Mouse (Mus musculus) limb, embryonic 14.5 days (tissue): ENCODE results near the gene Klc4. TPM values are rescaled to one million over a fixed set of nuclear protein-coding genes. Genes with fewer than 3 reads are reported as not detected.

Experiments
- ATAC-seq: fragments of 200-750 bp; cut with Nextera tagmentation; 2 replicates; pipeline ENCODE4 v1.8.0; 2017; ENCODE audit warnings: low read depth, moderate number of reproducible peaks, moderate TSS enrichment; ENCODE audit not compliant: low FRiP score
- DNase-seq: peaks from one replicate; pipeline ENCODE4 v3.0.0-alpha.2; 2015; ENCODE audit warnings: low spot score
- H3K27ac ChIP-seq: fragments of 300-500 bp; sonication (generic); replicated peaks from 2 replicates; pipeline ENCODE4 v1.5.1; 2014; ENCODE audit warnings: low read depth, mild to moderate bottlenecking, low read length, moderate library complexity, mixed read lengths
- H3K27me3 ChIP-seq: fragments of 300-500 bp; sonication (generic); 2 replicates; pipeline ENCODE4 v1.6.1; 2014; ENCODE audit warnings: low read length, mixed read lengths; ENCODE audit not compliant: control insufficient read depth, insufficient read depth
- H3K36me3 ChIP-seq: fragments of 300-500 bp; sonication (generic); 2 replicates; pipeline ENCODE4 v1.6.1; 2014; ENCODE audit warnings: mild to moderate bottlenecking, low read length, moderate library complexity, mixed read lengths; ENCODE audit not compliant: control insufficient read depth, insufficient read depth
- H3K4me1 ChIP-seq: fragments of 300-500 bp; sonication (generic); 2 replicates; pipeline ENCODE4 v1.6.1; 2014; ENCODE audit warnings: antibody characterized with exemption, low read length, mixed read lengths; ENCODE audit not compliant: control insufficient read depth, insufficient read depth
- H3K4me2 ChIP-seq: fragments of 300-500 bp; sonication (generic); replicated peaks from 2 replicates; pipeline ENCODE4 v1.6.1; 2014; ENCODE audit warnings: low read depth, mild to moderate bottlenecking, low read length, moderate library complexity; ENCODE audit not compliant: severe bottlenecking
- H3K4me3 ChIP-seq: fragments of 300-500 bp; sonication (generic); replicated peaks from 2 replicates; pipeline ENCODE4 v1.5.1; 2014; ENCODE audit warnings: low read length
- H3K9ac ChIP-seq: fragments of 300-500 bp; sonication (generic); 2 replicates; pipeline ENCODE4 v1.6.1; 2014; ENCODE audit warnings: mild to moderate bottlenecking, low read depth, low read length, moderate library complexity; ENCODE audit not compliant: severe bottlenecking
- H3K9me3 ChIP-seq: fragments of 300-500 bp; sonication (generic); 2 replicates; pipeline ENCODE4 v1.6.1; 2016; ENCODE audit warnings: low read length; ENCODE audit not compliant: control insufficient read depth
- POLR2A ChIP-seq: fragments of 200-500 bp; IDR thresholded peaks from 2 replicates; pipeline ENCODE4 v1.8.0; 2012; ENCODE audit warnings: inconsistent platforms, mild to moderate bottlenecking, moderate library complexity, borderline replicate concordance; ENCODE audit not compliant: insufficient read depth, insufficient read length; ENCODE audit errors: extremely low read depth
- WGBS: fragments of 180-500 bp; shearing (Covaris S2); extraction: QIAGEN DNeasy Blood & Tissue Kit; methylation state at CpG from one replicate; pipeline ENCODE4 v1.1.7; 2014; 5-methylcytosine and 5-hydroxymethylcytosine counted together
- polyA plus RNA-seq, 2 experiments: library from polyadenylated mRNA; depleted of rRNA in 1 of 2; stranded (reverse) in 1 of 2; unstranded in 1 of 2; fragments of >200 nt; fragmentation: Nextera tagmentation in 1 of 2; extraction: Ambion mirVana in 1 of 2; gene quantifications; 2 replicates each; pipeline versions ENCODE4 v1.2.1 to v1.2.3; 2012 to 2014

Klc4 gene
- polyA plus RNA-seq, 2 experiments, result 19.3 to 20.4 TPM

DNA sequence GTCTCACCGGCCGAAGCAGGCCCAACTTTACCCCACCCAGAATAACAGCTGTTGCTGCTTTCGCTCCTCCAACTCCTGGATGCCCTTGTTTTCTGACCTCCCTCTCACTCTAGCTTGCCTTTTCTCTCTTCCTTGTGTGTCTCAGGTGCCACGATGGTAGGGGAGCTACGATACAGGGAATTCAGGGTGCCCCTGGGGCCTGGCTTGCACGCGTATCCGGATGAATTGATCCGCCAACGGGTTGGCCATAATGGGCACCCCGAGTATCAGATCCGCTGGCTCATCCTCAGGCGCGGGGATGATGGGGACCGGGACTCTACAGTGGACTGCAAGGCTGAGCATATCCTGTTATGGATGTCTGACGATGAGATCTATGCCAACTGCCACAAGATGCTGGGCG, 5.5 kb upstream of the Klc4 start:
- H3K36me3 ChIP-seq, result peaks cover 60% of the 10 kb centered on the region
- no peak for DNase-seq

DNA sequence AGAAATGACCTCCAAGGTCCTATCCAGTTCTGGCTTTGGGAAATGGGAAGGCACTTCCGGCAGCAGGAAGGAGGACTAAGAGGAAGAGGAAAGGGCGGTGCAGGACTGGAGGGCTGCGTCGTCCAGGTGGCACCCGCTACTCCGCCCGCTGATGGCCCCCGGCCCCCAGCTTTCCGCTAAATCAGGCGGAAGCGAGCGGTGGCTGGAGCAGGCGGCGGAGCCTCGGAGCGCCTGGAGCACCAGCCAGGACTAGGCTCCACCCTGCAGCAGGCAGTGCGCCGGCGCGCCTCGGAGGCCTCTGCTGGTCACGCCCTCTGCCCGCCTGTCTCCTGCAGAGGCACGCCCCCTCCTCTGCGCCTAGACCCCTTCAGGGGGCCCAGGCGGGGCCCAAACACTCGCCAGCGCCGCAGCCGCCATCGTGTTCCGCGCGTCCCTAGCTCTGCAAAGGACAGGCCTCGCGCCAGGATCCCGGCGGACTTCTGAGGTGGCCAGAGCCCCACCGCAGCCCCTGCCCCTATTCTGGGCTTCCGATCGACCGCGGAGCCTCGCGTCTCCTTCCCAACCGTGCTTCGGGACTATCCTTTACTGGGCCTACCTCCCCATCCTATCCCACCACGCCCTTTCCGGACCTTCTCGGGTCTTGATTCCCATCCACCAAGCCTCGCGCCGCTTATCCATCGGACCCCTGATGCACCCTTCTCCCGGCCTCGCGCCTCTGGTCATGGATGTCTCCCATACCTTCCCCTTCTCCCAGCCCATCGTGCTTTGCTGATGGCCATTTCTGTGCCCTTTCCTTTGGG, 4.6 kb upstream of the Klc4 start, which contains the start of gene Cul7:
TSS of gene Cul7 (plus strand) at position 106 of the 800 bp plus-strand sequence.
- TF ChIP-seq POLR2A, result peak; percentile 80; the same call in 1 of the 2 replicates
- H3K36me3 ChIP-seq, result peaks cover 52% of the 10 kb centered on the region
- peak; percentile 98 for DNase-seq
- H3K9ac ChIP-seq, result peak within 1 kb of the TSS; percentile 92
- peak within 1 kb of the TSS; percentile 96 for H3K27ac ChIP-seq
- H3K4me3 ChIP-seq, result peak within 1 kb of the TSS; percentile 76
- no peaks in the 10 kb centered on the region for H3K27me3 ChIP-seq
- peak; percentile 92 for ATAC-seq
- H3K9me3 ChIP-seq, result no peaks in the 10 kb centered on the region; the same call in 1 of the 2 replicates
- H3K4me1 ChIP-seq, result peaks cover 25% of the 10 kb centered on the region
- WGBS, result 0% methylated on average over 23 of the region's 58 CpGs
- peak within 1 kb of the TSS; percentile 63 for H3K4me2 ChIP-seq

More for the DNA sequence above, 5.5 kb upstream of the Klc4 start:
- TF ChIP-seq POLR2A, result no peak
- peak overlapping the region; percentile 63 for H3K4me2 ChIP-seq
- peak overlapping the region; percentile 92 for H3K9ac ChIP-seq
- ATAC-seq, result no peak
- H3K4me1 ChIP-seq, result peaks cover 25% of the 10 kb centered on the region
- no peaks in the 10 kb centered on the region for H3K27me3 ChIP-seq
- no peaks in the 10 kb centered on the region; the same call in 1 of the 2 replicates for H3K9me3 ChIP-seq
- H3K4me3 ChIP-seq, result peak overlapping the region; percentile 76
- WGBS, result 74% methylated on average over 17 of the region's 17 CpGs
- H3K27ac ChIP-seq, result peak overlapping the region; percentile 96

DNA sequence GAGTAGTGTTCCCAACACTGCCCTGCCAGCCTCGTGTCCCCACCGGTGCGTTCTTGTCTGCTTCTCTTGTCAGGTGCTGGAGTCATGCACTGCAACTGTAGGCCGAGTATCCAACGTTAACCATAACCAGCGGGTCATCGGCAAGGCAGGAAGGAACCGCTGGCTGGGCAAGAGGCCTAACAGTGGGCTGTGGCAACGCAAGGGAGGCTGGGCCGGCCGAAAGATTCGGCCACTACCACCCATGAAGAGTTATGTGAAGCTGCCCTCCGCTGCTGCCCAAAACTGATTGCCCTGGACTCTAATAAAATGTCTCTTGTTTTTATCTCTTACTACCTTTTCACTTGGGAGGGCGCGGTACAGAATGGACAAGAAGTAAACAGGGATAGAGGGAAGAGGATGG, 4.0 kb upstream of the Klc4 start:
- 32% methylated on average over 15 of the region's 15 CpGs for WGBS
- H3K9ac ChIP-seq, result peak overlapping the region; percentile 92; the same call in 1 of the 2 replicates
- DNase-seq, result no peak
- no peaks in the 10 kb centered on the region; the same call in 1 of the 2 replicates for H3K9me3 ChIP-seq
- ATAC-seq, result no peak
- no peak for TF ChIP-seq POLR2A
- peaks cover 48% of the 10 kb centered on the region for H3K36me3 ChIP-seq
- peak overlapping the region; percentile 96 for H3K27ac ChIP-seq
- H3K4me2 ChIP-seq, result peak overlapping the region; percentile 63
- H3K4me3 ChIP-seq, result peak overlapping the region; percentile 76
- no peaks in the 10 kb centered on the region for H3K27me3 ChIP-seq
- H3K4me1 ChIP-seq, result peaks cover 27% of the 10 kb centered on the region

DNA sequence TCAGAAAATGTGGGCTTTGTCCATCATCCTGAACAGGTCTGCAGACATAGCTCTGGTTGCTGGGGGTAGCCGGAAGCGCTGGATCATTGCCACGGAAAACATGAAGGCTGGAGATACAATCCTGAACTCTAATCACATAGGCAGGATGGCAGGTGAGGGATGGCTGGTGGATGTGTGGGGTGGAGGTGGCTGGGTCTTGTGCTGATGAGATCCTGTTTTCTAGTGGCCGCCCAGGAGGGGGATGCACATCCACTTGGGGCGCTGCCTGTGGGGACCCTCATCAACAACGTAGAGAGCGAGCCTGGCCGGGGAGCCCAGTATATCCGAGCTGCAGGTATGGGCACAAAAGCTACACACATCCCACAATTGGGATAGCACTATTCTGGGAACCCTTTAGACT, 2.6 kb upstream of the Klc4 start:
- Histone ChIP-seq H3K27me3 (no peaks in the 10 kb centered on the region), H3K27ac (no peak overlapping the region), H3K4me3 (no peak overlapping the region), H3K9me3 (no peaks in the 10 kb centered on the region), H3K4me2 (no peak overlapping the region), H3K36me3 (peaks cover 34% of the 10 kb centered on the region), H3K9ac (no peak overlapping the region), H3K4me1 (peaks cover 27% of the 10 kb centered on the region)
- no peak for TF ChIP-seq POLR2A
- 92% methylated on average over 9 of the region's 9 CpGs for WGBS
- DNase-seq, result no peak
- ATAC-seq, result no peak

DNA sequence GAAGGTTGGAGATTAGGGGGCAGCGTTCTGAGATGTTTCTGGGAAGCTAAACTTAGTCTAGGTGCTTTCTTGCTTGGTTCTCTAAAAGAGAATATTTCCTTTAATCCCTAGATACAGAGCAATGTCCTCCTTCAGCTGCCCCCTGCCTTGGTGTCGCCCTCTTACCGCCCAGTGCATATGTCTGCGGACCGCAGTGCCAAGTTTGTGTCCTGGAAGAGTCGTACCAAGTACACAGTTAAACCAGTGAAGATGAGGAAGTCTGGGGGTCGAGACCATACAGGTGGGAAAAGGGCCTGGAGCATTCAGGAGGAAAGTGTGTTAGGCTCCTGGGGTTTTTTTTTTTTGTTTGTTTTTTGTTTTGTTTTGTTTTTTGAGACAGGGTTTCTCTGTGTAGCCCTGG, 1.5 kb upstream of the Klc4 start:
- DNase-seq, result no peak
- no peak for TF ChIP-seq POLR2A
- no peak for ATAC-seq
- Histone ChIP-seq H3K9ac (no peak overlapping the region), H3K9me3 (no peaks in the 10 kb centered on the region), H3K4me3 (0 out of 2 replicates have a peak overlapping the region, but pooled peaks have one; percentile 82), H3K4me1 (peaks cover 21% of the 10 kb centered on the region), H3K27ac (no peak overlapping the region), H3K4me2 (peak overlapping the region; percentile 87; the same call in 1 of the 2 replicates), H3K27me3 (no peaks in the 10 kb centered on the region), H3K36me3 (peaks cover 23% of the 10 kb centered on the region)
- WGBS, result 93% methylated on average over 7 of the region's 7 CpGs
